Mouse (Mus musculus) right cerebral cortex, postnatal 14 days (tissue): Measurements from ENCODE around the gene Borcs5.

Source experiments
- DNase-seq: peaks from one replicate; pipeline ENCODE4 v3.0.0; 2022

The Borcs5 gene

DNA sequence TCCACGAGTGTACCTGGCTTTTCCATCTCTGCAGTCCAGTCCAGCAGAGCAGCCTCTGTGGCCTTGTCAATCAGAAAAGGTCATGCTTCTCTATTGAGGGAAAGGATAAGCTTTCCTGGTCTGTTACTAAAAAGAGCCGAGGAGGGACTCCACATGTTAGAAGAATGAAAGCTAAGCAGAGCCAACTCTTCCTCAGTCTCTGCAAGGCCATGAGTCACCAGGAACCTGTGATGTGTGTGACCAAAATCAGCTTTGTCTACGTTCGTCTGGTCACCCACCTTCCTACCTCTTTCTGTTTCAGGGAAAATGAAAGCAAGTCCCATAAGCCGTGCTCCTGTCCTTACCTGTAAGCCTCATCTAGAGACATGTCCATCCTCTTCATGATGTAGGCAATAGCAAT, 80.8 kb downstream of the Borcs5 start:
- DNase-seq: no peak

DNA sequence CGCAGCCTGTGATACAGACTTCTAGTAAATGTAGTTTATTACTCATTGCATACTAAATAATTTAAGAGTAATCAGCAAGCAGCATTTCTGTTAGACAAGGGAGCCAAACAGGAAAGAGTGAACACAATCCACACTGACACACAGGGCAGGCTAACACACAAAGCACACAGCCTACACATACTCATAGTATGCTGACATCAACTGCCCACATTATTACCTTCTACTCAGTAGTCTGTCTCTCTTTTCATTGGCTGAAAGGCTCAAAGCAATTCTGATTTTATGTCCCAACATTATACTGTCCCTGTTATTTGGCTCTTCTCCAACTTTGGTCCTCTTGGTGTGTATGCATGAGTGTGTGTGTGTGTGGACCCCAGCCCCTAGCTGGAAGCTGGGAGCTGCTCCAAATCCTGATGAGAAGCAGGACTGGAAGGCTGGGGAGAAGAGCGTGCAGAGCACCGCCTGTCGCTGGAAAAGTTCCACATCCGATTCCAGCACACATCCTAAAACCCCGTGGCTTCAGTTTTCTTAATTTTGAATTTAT, 82.5 kb downstream of the Borcs5 start:
- no peak for DNase-seq

DNA sequence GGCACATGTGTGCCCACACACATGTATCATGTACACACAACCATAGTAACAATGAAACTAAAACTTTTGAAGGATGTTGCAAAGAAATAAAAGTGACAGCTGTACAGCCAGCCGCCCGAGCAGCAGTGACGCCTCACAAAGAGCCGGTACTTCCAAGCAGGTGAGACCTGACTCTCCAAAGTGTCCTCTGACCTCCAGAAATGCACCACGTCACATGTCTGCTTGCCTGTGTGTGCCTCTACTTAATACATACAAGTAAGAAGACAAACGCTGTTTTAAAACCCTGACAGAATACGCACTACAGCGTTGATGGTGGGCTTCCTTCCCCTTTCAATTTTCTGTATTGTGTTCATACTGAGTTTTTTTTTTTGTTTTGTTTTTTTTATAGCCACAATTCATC, 83.6 kb downstream of the Borcs5 start:
- no peak for DNase-seq

DNA sequence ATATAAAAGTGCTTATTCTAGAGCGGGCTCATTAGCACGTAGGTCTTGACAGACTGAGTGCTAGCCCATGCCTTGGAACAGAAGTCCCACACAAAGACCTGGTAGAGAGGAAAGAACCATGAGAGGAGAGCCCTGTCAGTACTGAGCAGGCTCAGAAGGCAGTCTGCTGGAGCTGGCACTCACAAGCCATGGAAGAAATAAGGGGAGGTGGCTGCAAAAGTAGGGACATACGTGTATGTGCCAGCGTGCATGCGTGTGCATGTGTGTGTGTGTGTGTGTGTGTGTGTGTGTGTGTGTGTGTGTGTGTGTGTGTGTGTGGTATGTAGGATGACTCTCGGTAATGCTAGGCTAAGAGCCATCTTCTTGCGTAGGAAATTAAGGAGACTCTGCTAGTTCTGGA, 84.0 kb downstream of the Borcs5 start:
- DNase-seq: no peak

DNA sequence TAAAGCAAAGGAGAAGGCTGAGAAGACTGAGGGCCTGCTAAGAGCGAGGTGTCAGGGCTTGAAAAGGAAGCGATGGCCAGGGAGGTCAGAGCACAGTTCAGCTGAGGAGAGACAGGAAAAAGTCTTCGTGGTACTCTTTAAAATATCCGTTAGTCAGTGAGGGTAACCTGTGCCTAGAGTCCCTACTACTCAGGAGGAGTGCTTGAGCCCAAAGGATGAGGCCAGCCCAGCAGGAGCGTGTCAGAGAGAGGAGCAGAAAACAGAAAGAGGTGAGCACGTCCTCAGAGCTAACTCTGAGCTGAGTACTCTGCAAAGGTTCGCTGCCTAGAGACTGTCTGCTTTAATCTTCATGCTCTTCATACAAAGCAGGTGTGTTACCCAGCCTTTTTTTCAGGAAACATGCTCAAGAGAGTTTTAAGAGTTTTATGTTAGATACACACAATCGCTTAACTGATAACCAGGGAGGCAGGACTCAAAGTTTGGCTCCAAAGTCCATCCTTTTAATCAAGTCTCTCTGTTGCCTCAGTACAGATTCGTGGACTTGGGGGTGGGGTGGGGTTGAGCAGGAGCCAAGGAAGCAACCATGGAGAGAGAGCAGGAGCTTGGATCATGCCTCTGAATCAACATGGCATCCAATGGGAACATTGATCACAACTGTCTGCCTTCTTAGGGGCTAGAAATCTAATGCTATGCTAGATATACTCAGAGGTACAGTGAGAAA, 84.7 kb downstream of the Borcs5 start:
- DNase-seq: no peak

DNA sequence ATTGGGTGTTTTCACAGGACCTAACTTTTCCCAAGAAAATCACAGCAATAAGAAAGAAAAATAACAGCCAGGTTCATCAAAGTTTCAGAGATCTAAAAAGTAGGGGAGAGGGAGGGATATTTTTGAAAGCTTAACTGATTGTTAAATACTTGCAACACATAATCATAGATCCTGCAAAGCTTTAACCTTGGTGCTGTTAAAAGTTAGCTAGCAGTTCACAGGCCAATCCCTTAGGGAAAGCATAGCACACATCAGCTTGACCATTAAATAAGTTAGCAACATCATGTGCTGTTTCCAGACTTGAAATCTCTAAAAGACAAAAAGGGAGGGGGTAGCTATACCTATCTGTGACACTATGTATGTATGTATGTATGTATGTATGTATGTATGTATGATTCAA, 86.1 kb downstream of the Borcs5 start:
- DNase-seq: no peak

DNA sequence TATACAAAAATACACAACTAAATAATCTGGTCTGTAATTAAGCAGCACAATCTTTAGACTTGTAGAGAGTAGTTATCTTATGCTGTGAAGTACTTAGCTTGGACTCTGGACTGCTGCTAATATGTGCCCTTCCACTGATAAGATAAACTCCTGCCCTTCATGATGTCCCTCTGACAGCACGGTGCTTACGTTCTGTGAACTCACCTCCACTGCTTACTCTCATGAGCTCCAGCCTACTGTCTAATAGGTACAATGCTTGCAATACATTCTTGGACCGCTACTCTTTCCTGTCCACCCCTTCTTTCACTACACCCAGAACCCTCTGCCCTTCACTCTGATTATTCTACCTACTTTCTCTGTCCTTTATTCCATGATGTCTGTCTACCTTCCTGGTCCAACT, 91.7 kb downstream of the Borcs5 start:
- no peak for DNase-seq

DNA sequence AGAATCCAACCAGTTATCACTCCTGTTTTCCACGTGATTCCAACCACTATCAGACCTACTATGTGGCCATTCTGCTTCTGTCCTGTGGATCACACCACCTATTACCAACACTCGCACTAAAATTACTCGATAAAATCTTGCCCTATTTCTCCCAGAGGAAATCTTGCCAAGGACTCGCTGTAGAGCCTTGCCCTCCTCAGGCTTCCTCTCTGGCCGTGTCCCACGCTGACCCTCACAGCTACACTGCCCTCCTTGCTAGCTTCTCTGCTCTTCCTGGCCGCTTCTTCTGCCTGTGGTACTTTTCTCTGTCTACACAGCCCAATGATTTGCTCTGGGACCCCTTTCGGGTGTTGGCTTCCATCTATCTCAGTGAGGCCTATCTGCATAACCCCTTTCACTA, 93.5 kb downstream of the Borcs5 start:
- DNase-seq: no peak

DNA sequence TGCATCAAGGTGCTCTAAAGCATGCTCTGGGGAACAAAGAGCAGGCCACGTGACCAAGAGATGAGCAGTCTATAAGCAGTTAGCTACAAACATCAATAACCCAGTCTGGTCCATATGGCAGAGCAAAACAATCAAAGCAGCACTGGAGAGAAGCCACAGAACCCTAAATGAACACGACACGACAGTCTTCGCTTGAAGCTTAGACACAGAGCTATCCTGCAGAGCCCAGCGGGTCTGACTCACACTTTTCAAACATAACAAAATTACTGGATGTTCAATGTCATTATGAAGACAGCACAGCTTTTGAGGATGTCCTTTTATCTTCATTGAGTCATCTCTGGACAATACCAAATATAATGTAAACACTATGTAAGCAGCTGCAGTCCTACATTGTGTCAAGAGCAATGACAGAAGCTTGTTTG, 94.5 kb downstream of the Borcs5 start:
- DNase-seq: no peak

DNA sequence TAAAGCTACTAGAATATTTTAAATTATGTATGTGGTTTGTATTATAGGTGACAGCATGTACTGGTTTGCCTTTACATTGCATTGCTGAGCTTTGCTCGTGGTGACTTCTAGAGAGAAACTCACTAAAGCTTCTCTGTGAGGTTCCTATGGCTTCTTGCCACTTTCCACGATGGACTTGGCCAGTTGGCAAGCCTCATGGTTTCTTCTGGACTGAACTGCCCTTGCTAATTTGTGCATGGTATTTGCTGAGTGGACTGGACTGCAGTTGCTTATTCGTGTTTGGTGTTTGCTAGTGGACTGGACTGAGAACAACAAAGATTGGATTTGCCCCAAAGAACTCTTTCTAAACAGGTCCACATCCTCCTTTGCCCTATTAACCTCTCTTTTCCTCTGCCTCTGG, 97.5 kb downstream of the Borcs5 start:
- no peak for DNase-seq

DNA sequence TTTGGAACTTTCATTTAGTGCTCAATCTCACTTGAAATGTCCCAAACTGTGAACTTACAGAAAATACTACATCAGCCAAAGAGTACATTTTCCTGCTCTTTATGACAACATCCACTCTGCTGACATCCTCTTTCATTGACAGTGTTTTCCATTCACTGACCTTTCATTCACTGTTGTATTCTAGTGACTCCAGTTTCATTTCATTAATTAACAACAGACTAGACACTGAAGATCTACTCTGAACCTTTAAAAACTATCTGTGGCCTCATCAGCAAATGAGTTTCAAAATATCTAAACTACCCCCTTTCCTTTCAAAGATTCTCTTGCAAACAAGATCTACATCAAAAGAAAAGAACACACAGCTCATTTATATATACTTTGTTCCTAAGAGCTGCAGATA, 104.3 kb downstream of the Borcs5 start:
- DNase-seq: no peak

DNA sequence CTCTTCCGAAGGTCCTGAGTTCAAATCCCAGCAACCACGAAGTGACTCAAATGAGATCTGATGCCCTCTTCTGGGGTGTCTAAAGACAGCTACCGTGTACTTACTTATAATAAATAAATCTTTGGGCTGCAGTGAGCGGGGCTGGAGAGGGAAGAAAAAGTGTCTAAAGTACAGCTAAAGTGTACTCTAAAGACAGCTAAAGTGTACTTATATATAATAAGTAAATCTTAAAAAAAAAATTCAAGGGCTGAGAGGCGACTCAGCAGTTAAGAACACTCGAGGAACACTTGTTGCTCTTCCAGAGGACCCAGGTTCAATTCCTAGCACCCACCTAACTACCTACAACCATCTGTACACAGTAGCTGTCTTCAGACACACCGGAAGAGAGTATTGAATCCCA, 106.6 kb downstream of the Borcs5 start:
- DNase-seq: no peak

DNA sequence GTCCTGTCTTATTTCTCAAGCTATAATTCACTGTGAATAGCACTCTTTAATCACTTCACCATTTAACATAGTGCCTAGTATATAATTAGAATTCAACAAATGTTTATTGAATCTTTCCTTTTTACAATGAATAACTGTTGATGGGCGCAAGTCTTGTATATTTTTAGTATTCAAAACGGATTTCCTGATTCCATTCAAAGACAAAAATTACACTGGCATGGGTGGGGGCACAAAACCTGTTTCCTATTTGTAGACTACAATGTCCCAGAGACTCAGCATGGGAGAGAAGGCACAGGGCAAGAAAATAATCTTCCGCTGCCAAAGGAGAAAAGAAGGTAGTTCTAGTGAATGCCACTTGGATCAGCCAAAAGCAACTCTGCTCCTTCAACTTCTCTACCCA, 108.8 kb downstream of the Borcs5 start:
- DNase-seq: no peak

DNA sequence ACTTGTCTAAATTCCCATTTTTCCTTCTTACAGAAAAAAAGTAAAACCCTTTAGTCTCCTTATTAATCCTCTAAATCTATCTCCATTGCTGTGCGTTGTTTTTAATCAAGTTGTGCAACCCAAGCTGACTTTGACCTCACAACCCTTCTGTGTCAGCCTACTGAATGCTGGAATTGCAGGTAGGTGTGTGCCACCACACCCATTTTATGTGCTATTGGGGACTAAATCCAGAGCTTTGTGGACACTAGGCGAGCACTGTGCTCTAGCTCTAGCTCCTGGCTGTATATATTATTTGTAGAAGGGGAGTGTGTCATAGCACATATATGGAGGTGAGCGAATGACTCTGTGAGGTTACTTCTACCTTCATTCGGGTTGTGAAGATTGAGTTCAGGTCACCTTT, 111.8 kb downstream of the Borcs5 start:
- DNase-seq: no peak

DNA sequence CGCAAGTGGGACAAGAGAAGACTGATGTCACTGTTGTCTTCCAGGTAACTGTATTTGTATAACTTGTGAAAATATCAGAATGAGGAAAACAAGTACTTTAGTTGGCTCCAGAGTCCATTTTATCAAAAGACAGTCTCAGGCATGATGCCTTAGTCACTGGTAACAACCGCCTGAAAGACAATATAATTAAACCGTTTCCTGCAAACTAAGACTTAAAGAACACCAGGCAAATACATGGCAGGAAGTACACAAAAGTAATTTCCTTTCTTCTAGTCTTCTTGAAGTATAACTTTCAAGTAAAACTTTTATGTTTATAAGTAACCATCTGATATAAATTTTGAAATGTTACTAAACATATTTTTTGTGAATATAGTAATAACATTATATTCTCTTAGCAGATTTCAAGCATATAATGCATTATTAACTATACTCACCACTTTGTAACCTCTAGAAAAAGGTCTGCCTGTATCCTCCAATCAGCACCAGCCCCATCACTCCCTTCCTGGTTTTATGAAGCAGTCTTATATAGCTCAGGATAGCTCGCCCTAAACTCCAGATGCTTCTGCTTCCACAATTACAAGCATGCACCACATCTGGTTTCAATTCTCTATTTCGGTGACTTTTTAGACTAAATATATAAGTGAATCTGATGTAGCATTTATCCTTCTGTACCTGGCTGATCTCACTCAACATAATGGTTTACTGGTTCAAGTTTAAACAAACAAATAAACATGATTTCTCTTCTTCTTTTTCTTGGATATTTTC, 112.8 kb downstream of the Borcs5 start:
- no peak for DNase-seq

DNA sequence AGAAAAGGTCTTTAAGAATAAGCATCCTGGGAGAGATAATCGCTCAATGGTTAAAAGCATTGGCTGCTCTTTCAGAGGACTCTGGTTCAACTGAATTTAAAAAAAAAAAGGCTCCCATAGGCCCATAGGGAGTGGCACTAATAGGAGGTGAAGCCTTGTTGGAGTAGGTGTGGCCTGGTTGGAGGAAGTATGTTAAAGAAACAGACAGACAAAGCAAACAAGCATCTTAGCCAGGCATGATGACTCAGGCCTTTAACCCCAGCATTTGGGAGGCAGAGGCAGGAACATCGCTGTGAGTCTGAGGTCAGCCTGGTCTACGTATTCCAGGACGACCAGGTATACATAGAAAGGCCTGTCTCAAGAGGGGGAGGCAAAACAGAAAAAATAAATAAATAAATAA, 114.1 kb downstream of the Borcs5 start:
- DNase-seq: no peak

DNA sequence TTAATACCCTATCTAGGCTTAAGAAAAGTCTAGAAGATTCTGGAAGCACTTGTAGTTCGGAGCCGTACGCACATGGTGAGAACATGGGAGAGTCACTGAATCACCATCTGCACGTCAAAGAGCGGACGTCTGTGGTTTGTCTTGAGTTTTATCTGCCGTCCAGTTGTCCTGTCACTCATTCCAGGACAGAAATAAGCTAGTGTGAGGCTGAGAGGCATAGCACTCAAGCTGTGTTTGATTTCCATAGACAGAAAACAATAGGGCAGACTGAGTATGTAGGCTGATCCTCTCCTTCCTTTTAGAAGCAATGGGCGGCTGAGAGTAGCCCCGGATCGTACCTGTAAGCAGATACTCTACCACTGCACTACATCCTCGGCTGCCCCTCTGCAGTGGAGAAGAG, 114.5 kb downstream of the Borcs5 start:
- no peak for DNase-seq

DNA sequence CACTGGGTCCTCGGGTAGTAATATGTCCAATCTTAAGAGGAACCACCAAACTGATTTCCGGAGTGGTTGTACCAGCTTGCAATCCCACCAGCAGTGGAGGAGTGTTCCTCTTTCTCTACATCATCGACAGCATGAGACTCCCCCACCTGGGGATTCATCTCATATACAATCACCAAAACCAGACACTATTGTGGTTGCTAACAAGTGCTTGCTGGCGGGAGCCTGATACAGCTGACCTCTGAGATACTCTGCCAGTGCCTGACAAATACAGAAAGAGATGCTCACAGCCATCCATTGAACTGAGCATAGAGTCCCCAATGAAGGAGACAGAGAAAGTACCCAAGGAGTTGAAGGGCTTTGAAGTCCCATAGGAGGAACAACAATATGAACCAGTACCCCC, 116.7 kb downstream of the Borcs5 start:
- no peak for DNase-seq
